Mouse (Mus musculus) spleen, postnatal 10 days (tissue): ENCODE measurements at regions not wholly inside any gene's neighbourhood (a gene's known extent, or its start where the extent isn't known, plus 50 kb on each side); places are given as distances from the start of the nearest gene placed in this dataset.
"Not testable (repeated sequence)": the region's sequence is repeated elsewhere in the genome, so short reads cannot be mapped to it uniquely, and the experiment has no call there.

ENCODE experiments used
- DNase-seq, 2 experiments: peaks; one replicate each; pipeline ENCODE4 v3.0.0; 2021 to 2022; ENCODE audit warnings: low spot score in 2 of 2

- peak in 1 of 2 experiments; percentile 13 for DNase-seq
Observed at GRCm38 (mm10) chr14:53597287-53597686, 656.6 kb downstream of the Dad1 start.

- peak in 1 of 2 experiments; percentile 15 for DNase-seq
Observed at GRCm38 (mm10) chr14:53590601-53591000, 663.3 kb downstream of the Dad1 start.

- DNase-seq = not testable (repeated sequence)
Observed at GRCm38 (mm10) chr14:53582528-53582927, 671.4 kb downstream of the Dad1 start.

GRCm38 (mm10) chr14:53581734-53582133 lies 672.2 kb downstream of the Dad1 start:
- DNase-seq = not testable (repeated sequence)

GRCm38 (mm10) chr14:53576927-53577326 lies 677.0 kb downstream of the Dad1 start:
- not testable (repeated sequence) for DNase-seq

GRCm38 (mm10) chr14:53572701-53573100 lies 681.2 kb downstream of the Dad1 start:
- not testable (repeated sequence) for DNase-seq

GRCm38 (mm10) chr14:53562606-53563005 lies 691.3 kb downstream of the Dad1 start:
- DNase-seq = no peak

GRCm38 (mm10) chr14:53560146-53560545 lies 693.8 kb downstream of the Dad1 start:
- not testable (repeated sequence) for DNase-seq

- DNase-seq = not testable (repeated sequence)
Observed at GRCm38 (mm10) chr14:53559386-53559920, 694.5 kb downstream of the Dad1 start.

GRCm38 (mm10) chr14:53553771-53554170 lies 700.1 kb downstream of the Dad1 start:
- DNase-seq = no peak

GRCm38 (mm10) chr14:53547365-53547764 lies 706.5 kb downstream of the Dad1 start:
- not testable (repeated sequence) for DNase-seq

- no peak for DNase-seq
Observed at GRCm38 (mm10) chr14:53545351-53545750, 708.6 kb downstream of the Dad1 start.

GRCm38 (mm10) chr14:53541640-53542039 lies 712.3 kb downstream of the Dad1 start:
- peak in 1 of 2 experiments; percentile 66 for DNase-seq

GRCm38 (mm10) chr14:53537895-53538294 lies 716.0 kb downstream of the Dad1 start:
- peak in 1 of 2 experiments; percentile 27 for DNase-seq

- DNase-seq = not testable (repeated sequence)
Observed at GRCm38 (mm10) chr14:53523430-53523829, 730.5 kb downstream of the Dad1 start.

GRCm38 (mm10) chr14:53518954-53519353 lies 735.0 kb downstream of the Dad1 start:
- DNase-seq = not testable (repeated sequence)

GRCm38 (mm10) chr14:53516623-53517238 lies 737.2 kb downstream of the Dad1 start:
- not testable (repeated sequence) for DNase-seq

- peak in 1 of 2 experiments; percentile 41 for DNase-seq
Observed at GRCm38 (mm10) chr14:53505389-53505788, 748.5 kb downstream of the Dad1 start.

GRCm38 (mm10) chr14:53488383-53488782 lies 765.5 kb downstream of the Dad1 start:
- not testable (repeated sequence) for DNase-seq

- not testable (repeated sequence) for DNase-seq
Observed at GRCm38 (mm10) chr14:53487611-53488010, 766.3 kb downstream of the Dad1 start.

- DNase-seq = not testable (repeated sequence)
Observed at GRCm38 (mm10) chr14:53474170-53474569, 779.7 kb downstream of the Dad1 start.

GRCm38 (mm10) chr14:53460790-53461189 lies 793.1 kb downstream of the Dad1 start:
- DNase-seq = not testable (repeated sequence)

- DNase-seq = no peak
Observed at GRCm38 (mm10) chr14:53454001-53454400, 799.9 kb downstream of the Dad1 start.
